Mouse (Mus musculus) liver, embryonic 15.5 days (tissue): ENCODE data around the gene Tns4. TPM values are rescaled to one million over a fixed set of nuclear protein-coding genes. Genes with fewer than 3 reads are reported as not detected.

Source experiments
- ATAC-seq: fragments of 200-750 bp; cut with Nextera tagmentation; 2 replicates; pipeline ENCODE4 v1.8.0; 2017; ENCODE audit warnings: moderate number of reproducible peaks, mild to moderate bottlenecking, moderate library complexity; ENCODE audit not compliant: insufficient read depth
- H3K27ac ChIP-seq: fragments of 300-500 bp; sonication (generic); replicated peaks from 2 replicates; pipeline ENCODE4 v1.5.1; 2015; ENCODE audit warnings: mild to moderate bottlenecking, inconsistent platforms
- H3K27me3 ChIP-seq: fragments of 300-500 bp; sonication (generic); 2 replicates; pipeline ENCODE4 v1.6.1; 2015; ENCODE audit warnings: mild to moderate bottlenecking, inconsistent platforms
- H3K36me3 ChIP-seq: fragments of 300-500 bp; sonication (generic); replicated peaks from 2 replicates; pipeline ENCODE4 v1.6.1; 2015; ENCODE audit warnings: moderate library complexity, mild to moderate bottlenecking, inconsistent platforms
- H3K4me1 ChIP-seq: fragments of 300-500 bp; sonication (generic); replicated peaks from 2 replicates; pipeline ENCODE4 v1.6.1; 2015; ENCODE audit warnings: inconsistent platforms
- H3K4me2 ChIP-seq: fragments of 300-500 bp; sonication (generic); 2 replicates; pipeline ENCODE4 v1.6.1; 2015; ENCODE audit warnings: moderate library complexity, mild to moderate bottlenecking, inconsistent platforms
- H3K4me3 ChIP-seq: fragments of 300-500 bp; sonication (generic); replicated peaks from 2 replicates; pipeline ENCODE4 v1.5.1; 2015; ENCODE audit warnings: mild to moderate bottlenecking, inconsistent platforms
- H3K9ac ChIP-seq: fragments of 300-500 bp; sonication (generic); 2 replicates; pipeline ENCODE4 v1.6.1; 2015; ENCODE audit warnings: moderate library complexity, mild to moderate bottlenecking, inconsistent platforms
- H3K9me3 ChIP-seq: fragments of 300-500 bp; sonication (generic); replicated peaks from 2 replicates; pipeline ENCODE4 v1.6.1; 2016; ENCODE audit warnings: inconsistent platforms
- WGBS: fragments of 180-500 bp; shearing (Covaris S2); methylation state at CpG from one replicate; pipeline ENCODE4 v1.1.7; 2015; ENCODE audit warnings: mixed read lengths; ENCODE audit not compliant: insufficient replicate concordance; 5-methylcytosine and 5-hydroxymethylcytosine counted together
- polyA plus RNA-seq: library from polyadenylated mRNA; unstranded; fragments of >200 nt; fragmentation: Nextera tagmentation; extraction: Ambion mirVana; gene quantifications from 2 replicates; pipeline ENCODE4 v1.2.1, GENCODE M21; 2015

The Tns4 gene
- polyA plus RNA-seq, 1 experiment from 2014 or later, result 0.29 TPM

GRCm38 (mm10) chr11:99045159-99045889 is 43.8 kb downstream of the Tns4 start:
- H3K36me3 ChIP-seq, result 0 out of 2 replicates have a peak, but pooled peaks cover 17% of the 10 kb centered on the region
- no peak overlapping the region for H3K4me3 ChIP-seq
- WGBS, result 57% methylated on average over 12 of the region's 12 CpGs
- peak overlapping the region; percentile 67 for H3K4me2 ChIP-seq
- ATAC-seq, result peak; percentile 68
- H3K9ac ChIP-seq, result no peak overlapping the region
- H3K9me3 ChIP-seq, result no peaks in the 10 kb centered on the region
- peaks cover 33% of the 10 kb centered on the region for H3K4me1 ChIP-seq
- peaks cover 40% of the 10 kb centered on the region for H3K27me3 ChIP-seq
- H3K27ac ChIP-seq, result peak overlapping the region; percentile 60

GRCm38 (mm10) chr11:99044306-99044705 is 44.8 kb downstream of the Tns4 start:
- 62% methylated on average over 5 of the region's 5 CpGs for WGBS
- ATAC-seq, result peak; percentile 35
- Histone ChIP-seq H3K9me3 (no peaks in the 10 kb centered on the region), H3K4me1 (peaks cover 43% of the 10 kb centered on the region), H3K27me3 (peaks cover 50% of the 10 kb centered on the region), H3K9ac (no peak overlapping the region; the same call in 1 of the 2 replicates), H3K4me3 (no peak overlapping the region), H3K27ac (peak overlapping the region; percentile 60), H3K36me3 (0 out of 2 replicates have a peak, but pooled peaks cover 13% of the 10 kb centered on the region), H3K4me2 (peak overlapping the region; percentile 67)

- H3K27me3 ChIP-seq, result peaks cover 56% of the 10 kb centered on the region
- ATAC-seq, result no peak
- no peak overlapping the region for H3K9ac ChIP-seq
- peak overlapping the region; percentile 42; the same call in 1 of the 2 replicates for H3K27ac ChIP-seq
- H3K36me3 ChIP-seq, result 0 out of 2 replicates have a peak, but pooled peaks cover 7% of the 10 kb centered on the region
- no peaks in the 10 kb centered on the region for H3K9me3 ChIP-seq
- 51% methylated on average over 6 of the region's 6 CpGs for WGBS
- no peak overlapping the region; the same call in 1 of the 2 replicates for H3K4me3 ChIP-seq
- peaks cover 43% of the 10 kb centered on the region for H3K4me1 ChIP-seq
- H3K4me2 ChIP-seq, result peak overlapping the region; percentile 67
These were observed 45.5 kb downstream of the Tns4 start for GRCm38 (mm10) chr11:99043632-99044031.

GRCm38 (mm10) chr11:99042834-99043431 is 46.2 kb downstream of the Tns4 start:
- H3K4me1 ChIP-seq, result peaks cover 43% of the 10 kb centered on the region
- WGBS, result 3% methylated on average over 12 of the region's 12 CpGs
- peak overlapping the region; percentile 79 for H3K27ac ChIP-seq
- no peaks in the 10 kb centered on the region for H3K9me3 ChIP-seq
- H3K36me3 ChIP-seq, result 0 out of 2 replicates have a peak, but pooled peaks cover under 1% of the 10 kb centered on the region
- H3K27me3 ChIP-seq, result peaks cover 63% of the 10 kb centered on the region
- H3K4me2 ChIP-seq, result peak overlapping the region; percentile 67
- peak overlapping the region; percentile 7; the same call in 1 of the 2 replicates for H3K9ac ChIP-seq
- no peak for ATAC-seq
- H3K4me3 ChIP-seq, result peak overlapping the region; percentile 63

- H3K4me3 ChIP-seq, result peak overlapping the region; percentile 63
- H3K9ac ChIP-seq, result peak overlapping the region; percentile 61
- ATAC-seq, result no peak
- peaks cover 70% of the 10 kb centered on the region for H3K27me3 ChIP-seq
- no peaks in the 10 kb centered on the region for H3K9me3 ChIP-seq
- peaks cover 43% of the 10 kb centered on the region for H3K4me1 ChIP-seq
- no peaks in the 10 kb centered on the region for H3K36me3 ChIP-seq
- peak overlapping the region; percentile 79 for H3K27ac ChIP-seq
- 3% methylated on average over 16 of the region's 16 CpGs for WGBS
- peak overlapping the region; percentile 67 for H3K4me2 ChIP-seq
These were observed 47.0 kb downstream of the Tns4 start for GRCm38 (mm10) chr11:99041841-99042780.

- H3K36me3 ChIP-seq, result no peaks in the 10 kb centered on the region
- WGBS, result under 1% methylated on average over 63 of the region's 63 CpGs
- H3K4me3 ChIP-seq, result peak within 1 kb of the TSS; percentile 63
- H3K9ac ChIP-seq, result peak within 1 kb of the TSS; percentile 61
- H3K27me3 ChIP-seq, result peaks cover 70% of the 10 kb centered on the region
- peak within 1 kb of the TSS; percentile 79 for H3K27ac ChIP-seq
- H3K4me1 ChIP-seq, result peaks cover 37% of the 10 kb centered on the region
- ATAC-seq, result peak; percentile 35; the same call in 1 of the 2 replicates
- H3K9me3 ChIP-seq, result no peaks in the 10 kb centered on the region
- H3K4me2 ChIP-seq, result peak within 1 kb of the TSS; percentile 67
These were observed 47.9 kb downstream of the Tns4 start, which contains the start of gene Igfbp4 for GRCm38 (mm10) chr11:99041051-99041729. TSS of gene Igfbp4 (plus strand) at chr11:99041244.

- peak overlapping the region; percentile 79 for H3K27ac ChIP-seq
- peak overlapping the region; percentile 67 for H3K4me2 ChIP-seq
- H3K4me3 ChIP-seq, result peak overlapping the region; percentile 63
- no peak for ATAC-seq
- peak overlapping the region; percentile 61 for H3K9ac ChIP-seq
- peaks cover 73% of the 10 kb centered on the region for H3K27me3 ChIP-seq
- H3K4me1 ChIP-seq, result peaks cover 34% of the 10 kb centered on the region
- 2% methylated on average over 17 of the region's 17 CpGs for WGBS
- no peaks in the 10 kb centered on the region for H3K36me3 ChIP-seq
- H3K9me3 ChIP-seq, result no peaks in the 10 kb centered on the region
These were observed 48.6 kb downstream of the Tns4 start for GRCm38 (mm10) chr11:99040346-99040974.

GRCm38 (mm10) chr11:99039782-99040181 is 49.3 kb downstream of the Tns4 start:
- peak overlapping the region; percentile 67 for H3K4me2 ChIP-seq
- H3K9me3 ChIP-seq, result no peaks in the 10 kb centered on the region
- H3K4me3 ChIP-seq, result peak overlapping the region; percentile 63
- 0 out of 2 replicates have a peak overlapping the region, but pooled peaks have one; percentile 79 for H3K27ac ChIP-seq
- peaks cover 70% of the 10 kb centered on the region for H3K27me3 ChIP-seq
- H3K9ac ChIP-seq, result no peak overlapping the region
- peaks cover 30% of the 10 kb centered on the region for H3K4me1 ChIP-seq
- no peaks in the 10 kb centered on the region for H3K36me3 ChIP-seq
- no peak for ATAC-seq
- 1% methylated on average over 15 of the region's 15 CpGs for WGBS

- 12% methylated on average over 6 of the region's 6 CpGs for WGBS
- Histone ChIP-seq H3K9me3 (no peaks in the 10 kb centered on the region), H3K27me3 (peaks cover 53% of the 10 kb centered on the region), H3K4me2 (no peak overlapping the region), H3K27ac (no peak overlapping the region), H3K4me3 (no peak overlapping the region), H3K4me1 (peaks cover 18% of the 10 kb centered on the region), H3K9ac (no peak overlapping the region), H3K36me3 (no peaks in the 10 kb centered on the region)
- no peak for ATAC-seq
These were observed 52.9 kb downstream of the Tns4 start for GRCm38 (mm10) chr11:99036254-99036653.

GRCm38 (mm10) chr11:99035350-99035749 is 53.8 kb downstream of the Tns4 start:
- Histone ChIP-seq H3K9me3 (no peaks in the 10 kb centered on the region), H3K9ac (no peak overlapping the region), H3K27me3 (peaks cover 44% of the 10 kb centered on the region), H3K4me3 (no peak overlapping the region), H3K36me3 (no peaks in the 10 kb centered on the region), H3K4me2 (no peak overlapping the region), H3K4me1 (peaks cover 9% of the 10 kb centered on the region), H3K27ac (no peak overlapping the region)
- no peak for ATAC-seq
- WGBS, result 47% methylated on average over 4 of the region's 4 CpGs
